Mouse (Mus musculus): ENCODE measurements at regions not wholly inside any gene's neighbourhood (a gene's known extent, or its start where the extent isn't known, plus 50 kb on each side); places are given as distances from the start of the nearest gene placed in this dataset.

- no peak for DNase-seq
These were observed 224.8 kb upstream of the Serp2 start for GRCm38 (mm10) chr14:76781524-76781880.

- no peak for DNase-seq
These were observed 224.2 kb upstream of the Serp2 start for GRCm38 (mm10) chr14:76780572-76781523.

DNA sequence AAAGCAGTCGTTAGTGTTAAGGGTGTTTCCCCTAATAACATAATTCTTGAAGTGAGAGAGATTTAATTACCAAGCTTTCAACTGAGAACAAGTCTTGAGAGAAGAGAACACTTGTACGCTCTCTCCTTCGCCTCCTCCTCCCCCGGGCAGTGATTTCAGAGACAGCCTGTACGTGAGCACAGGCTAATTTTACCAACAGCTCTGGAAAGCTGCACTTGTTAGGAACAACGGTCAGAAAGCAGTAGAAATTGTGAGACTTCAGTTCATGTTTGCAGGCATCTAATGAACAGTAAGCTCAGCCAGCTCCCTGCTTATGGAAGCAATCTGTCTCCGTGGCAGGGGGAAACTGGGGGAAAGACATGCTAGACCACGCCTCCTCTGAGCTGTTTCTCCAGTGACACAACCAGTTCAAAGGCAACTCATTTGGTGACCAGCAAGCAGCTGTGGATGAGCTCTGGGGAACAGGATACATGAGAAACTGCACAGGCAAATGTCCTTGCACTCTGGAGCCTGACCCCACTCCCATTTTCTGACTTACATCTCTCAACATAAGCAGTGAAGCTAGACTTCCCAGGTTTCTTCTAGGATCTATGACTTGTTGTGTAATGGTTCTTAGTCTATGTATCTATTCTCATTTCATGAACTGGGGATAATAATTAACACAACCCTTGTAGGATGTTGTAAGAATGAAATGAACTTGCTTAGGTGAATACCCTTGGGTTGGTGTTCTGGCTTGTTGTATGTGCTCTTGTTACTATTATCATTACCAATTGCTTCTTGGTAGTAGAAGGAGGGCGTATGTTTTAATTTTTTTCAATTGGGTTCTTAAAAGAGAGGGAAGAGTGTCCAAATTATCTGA, 222.1 kb upstream of the Serp2 start:
- DNase-seq = peak; percentile 40 to 53

DNA sequence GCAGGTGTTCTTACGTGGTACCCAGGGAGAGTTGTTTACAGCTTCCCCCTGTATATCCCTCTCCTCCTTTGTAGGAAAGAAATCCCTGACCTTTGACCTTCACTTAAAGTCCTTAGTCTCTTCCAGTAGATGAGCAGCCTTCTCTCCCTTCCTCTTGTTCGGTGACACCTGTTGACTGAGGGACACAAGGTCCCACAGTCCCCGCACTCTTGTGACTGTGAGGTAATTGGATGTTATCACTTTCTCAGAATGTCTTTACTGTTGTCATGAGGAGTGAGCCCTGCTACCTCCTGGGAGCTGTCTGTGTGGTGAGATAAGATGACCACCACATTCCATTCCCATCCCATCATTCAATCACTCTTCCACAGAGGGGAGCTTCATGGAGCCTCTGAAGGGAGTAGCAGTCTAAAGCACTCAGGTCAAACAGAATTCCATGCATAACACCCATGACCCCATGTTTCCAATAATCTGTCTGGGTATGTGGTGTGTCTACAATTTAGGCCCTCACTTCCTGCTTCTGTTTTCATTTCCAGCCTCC, 218.8 kb upstream of the Serp2 start:
- no peak for DNase-seq

GRCm38 (mm10) chr14:76772781-76773438, 216.2 kb upstream of the Serp2 start:
- DNase-seq = no peak

DNA sequence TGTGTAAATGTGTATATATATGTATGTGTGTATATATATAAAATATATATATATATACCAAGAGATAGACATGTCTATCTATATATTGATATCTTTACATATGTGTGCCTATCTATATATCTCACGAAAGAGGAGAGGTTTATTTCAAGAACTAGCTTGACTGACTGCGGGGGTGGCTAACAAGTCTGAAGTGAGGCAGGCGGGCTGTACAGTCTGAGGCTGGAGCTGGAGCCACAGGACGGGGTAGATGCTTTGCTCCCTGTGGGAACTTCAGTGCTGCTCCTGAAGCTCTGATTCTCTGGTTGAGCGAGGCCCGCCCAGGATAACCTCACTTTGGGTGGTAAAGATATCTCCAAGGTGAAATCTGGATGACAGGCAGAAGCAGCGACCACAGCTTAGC, 213.4 kb upstream of the Serp2 start:
- no peak for DNase-seq

DNA sequence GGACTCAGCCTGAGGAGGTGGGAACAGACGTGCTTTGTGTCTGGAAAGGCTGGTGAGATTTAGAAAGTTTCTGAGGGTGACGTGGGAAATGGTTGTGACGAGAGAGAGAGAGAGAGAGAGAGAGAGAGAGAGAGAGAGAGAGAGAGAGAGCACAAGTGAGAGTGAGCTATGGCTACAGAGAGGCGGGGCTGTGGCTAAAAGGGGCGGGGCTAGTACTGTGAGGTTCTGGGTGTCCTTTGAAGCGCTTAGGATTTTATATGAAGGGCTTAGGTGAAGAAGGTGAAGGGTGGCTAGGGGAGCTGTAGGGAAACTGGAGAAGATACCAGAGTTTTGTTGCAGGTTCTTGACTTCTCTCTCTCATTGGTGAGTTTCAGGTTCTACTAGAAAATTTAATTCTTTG, 210.6 kb upstream of the Serp2 start:
- no peak for DNase-seq

- DNase-seq = no peak
These were observed 209.6 kb upstream of the Serp2 start for GRCm38 (mm10) chr14:76766186-76766713.

- peak in 1 of 2 experiments; percentile 31 for DNase-seq
These were observed 208.4 kb upstream of the Serp2 start for GRCm38 (mm10) chr14:76765094-76765504.

- DNase-seq = peak; percentile 44 to 75
These were observed 207.7 kb upstream of the Serp2 start for GRCm38 (mm10) chr14:76764390-76764796.

GRCm38 (mm10) chr14:76763539-76763938, 206.8 kb upstream of the Serp2 start:
- no peak for DNase-seq

- DNase-seq = no peak
These were observed 206.1 kb upstream of the Serp2 start for GRCm38 (mm10) chr14:76762777-76763176.

GRCm38 (mm10) chr14:76761691-76762090, 205.0 kb upstream of the Serp2 start:
- no peak for DNase-seq

GRCm38 (mm10) chr14:76761274-76761673, 204.6 kb upstream of the Serp2 start:
- no peak for DNase-seq

DNA sequence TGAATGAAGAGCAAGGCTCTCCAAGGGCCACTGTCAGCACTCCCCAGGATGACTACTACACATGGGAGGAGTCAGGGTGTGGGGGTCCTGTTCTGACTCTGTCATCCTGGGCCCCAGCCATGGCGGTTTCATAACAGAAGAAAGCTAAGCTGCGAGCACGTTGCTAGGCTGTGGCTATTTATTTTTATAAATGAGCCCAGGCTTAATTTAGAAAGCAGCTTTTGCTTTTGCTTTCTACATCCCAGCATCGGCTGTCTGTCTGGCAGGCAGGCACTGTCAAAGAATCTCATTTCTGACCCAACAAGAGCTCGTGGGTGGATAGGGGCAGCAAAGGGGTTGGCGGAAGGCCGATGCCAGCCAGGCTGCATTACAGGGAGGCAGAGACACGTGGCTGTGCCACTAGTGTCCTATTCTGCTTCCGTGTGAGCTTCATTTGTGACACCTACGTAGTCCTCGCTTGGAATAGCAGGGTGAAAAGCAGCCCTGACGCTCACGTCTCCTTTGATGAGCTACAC, 203.9 kb upstream of the Serp2 start:
- DNase-seq = peak; percentile 62 to 80

DNA sequence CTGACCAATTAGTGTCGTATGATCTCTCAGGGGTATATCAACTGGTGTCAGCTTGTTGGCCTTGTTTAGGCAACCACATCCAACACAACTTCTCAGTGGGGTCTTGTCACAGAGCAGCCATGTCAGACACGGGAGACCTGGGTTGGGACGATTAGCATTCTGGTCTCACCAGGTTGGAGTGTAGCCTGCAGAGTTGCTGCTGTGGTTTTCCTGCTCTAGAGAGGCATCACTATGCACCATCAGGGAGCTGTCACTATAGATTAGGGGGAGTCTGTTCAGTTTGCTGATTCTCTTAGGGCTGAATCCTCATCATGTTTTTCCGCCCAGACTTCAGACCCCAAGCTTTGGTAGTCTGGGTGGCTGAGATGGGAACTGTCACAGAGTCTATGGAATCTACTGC, 202.7 kb upstream of the Serp2 start:
- DNase-seq = no peak

GRCm38 (mm10) chr14:76758589-76758988, 201.9 kb upstream of the Serp2 start:
- DNase-seq = no peak

- no peak for DNase-seq
These were observed 199.1 kb upstream of the Serp2 start for GRCm38 (mm10) chr14:76755591-76756376.

GRCm38 (mm10) chr14:76753734-76754133, 197.0 kb upstream of the Serp2 start:
- DNase-seq = no peak

DNA sequence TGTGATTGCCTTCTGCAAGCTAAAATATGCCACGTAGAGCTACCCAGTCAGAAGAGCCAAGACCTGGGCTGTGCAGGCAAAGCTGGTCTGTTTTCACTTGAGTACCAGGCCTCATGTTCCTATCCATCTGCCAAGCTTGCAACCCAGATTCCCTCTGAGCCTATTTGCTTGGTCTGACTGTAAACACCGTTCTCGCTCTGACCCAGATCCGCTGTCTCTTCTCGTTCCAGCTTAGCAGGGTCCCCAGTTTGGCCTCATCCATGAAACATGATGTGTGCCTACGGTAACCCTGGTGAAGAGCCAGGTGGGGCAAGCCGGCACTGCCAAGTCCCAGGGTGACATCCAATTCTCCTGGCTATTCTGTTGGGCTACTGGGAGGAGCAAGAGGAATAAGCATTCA, 192.5 kb upstream of the Serp2 start:
- DNase-seq = no peak

GRCm38 (mm10) chr14:76748711-76749110, 192.0 kb upstream of the Serp2 start:
- DNase-seq = no peak

DNA sequence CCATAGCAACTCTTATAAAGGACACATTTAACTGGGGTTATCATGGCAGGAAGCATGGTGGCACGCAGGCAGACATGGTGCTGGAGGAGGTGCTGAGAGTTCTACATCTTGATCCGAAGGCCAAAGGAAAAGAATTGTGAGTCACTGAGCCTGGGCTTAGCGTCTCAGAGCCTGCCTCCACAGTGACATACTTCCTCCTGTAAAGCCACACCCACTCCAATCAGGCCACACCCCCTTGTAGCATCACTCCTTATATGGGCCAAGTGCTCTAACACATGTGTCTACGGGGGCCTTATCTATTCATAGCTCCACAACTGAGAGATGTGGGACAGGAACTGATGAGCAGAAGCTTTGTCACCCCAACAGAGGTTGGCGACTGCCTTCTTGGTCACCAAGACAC, 191.1 kb upstream of the Serp2 start:
- no peak for DNase-seq

All from lung, postnatal 4 days (tissue).